Mouse (Mus musculus) left cerebral cortex, adult 2 months (tissue): Measurements from ENCODE around the gene Aak1. TPM values are rescaled to one million over a fixed set of nuclear protein-coding genes. Genes with fewer than 3 reads are reported as not detected.
"Not testable (repeated sequence)": the region's sequence is repeated elsewhere in the genome, so short reads cannot be mapped to it uniquely, and the experiment has no call there.

ENCODE experiments used
- DNase-seq, 2 experiments: peaks; one replicate each; pipeline ENCODE4 v3.0.0; 2021 to 2022; ENCODE audit warnings: low spot score in 2 of 2, mixed read lengths in 1 of 2; ENCODE audit errors: extremely low spot score in 1 of 2
- H3K27ac ChIP-seq: fragments of 200-600 bp; 2 replicates; pipeline ENCODE4 v1.8.1; 2022
- H3K4me3 ChIP-seq: fragments of 200-600 bp; 2 replicates; pipeline ENCODE4 v1.8.1; 2022
- CTCF ChIP-seq: fragments of 200-600 bp; IDR thresholded peaks from 2 replicates; pipeline ENCODE4 v1.8.1; 2022; ENCODE audit warnings: antibody characterized with exemption, mild to moderate bottlenecking, moderate library complexity
- intact Hi-C: fragments of 180-260 bp; cut with DNase I; formaldehyde crosslinking; loops from one replicate; pipeline ENCODE4 v1.15.1; 2025
- total RNA-seq, 2 experiments: library from RNA; stranded (reverse); gene quantifications; 2 replicates each; pipeline ENCODE4 v1.2.3; 2021

Gene Aak1
- total RNA-seq, 2 experiments from 2014 or later, result 442 to 463 TPM

DNA sequence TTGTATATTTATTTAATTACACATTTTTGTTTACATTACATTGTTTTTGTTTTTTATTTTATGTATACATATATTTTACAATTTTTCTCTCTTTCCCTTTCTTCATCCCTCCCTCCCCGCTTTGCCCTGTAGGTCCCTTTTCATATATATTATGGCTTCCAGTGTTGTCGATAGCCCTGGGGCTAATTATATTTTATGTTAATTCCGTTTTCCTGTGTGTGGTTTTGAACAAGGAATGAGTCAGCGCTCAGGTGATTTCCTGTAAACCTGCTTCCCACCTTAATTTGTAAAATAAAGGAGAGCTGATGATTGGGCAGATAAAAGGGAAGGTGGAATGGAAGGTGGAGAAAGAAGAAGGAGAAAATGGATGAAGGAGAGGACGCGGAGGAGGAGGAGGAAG is 159.6 kb downstream of the Aak1 start, which contains the start of gene Nfu1:
TSS of gene Nfu1 (plus strand) at position 350 of the 400 bp plus-strand sequence.
- no peak for DNase-seq
- peak within 1 kb of the TSS; percentile 89 for H3K4me3 ChIP-seq
- peak within 1 kb of the TSS; percentile 96 for H3K27ac ChIP-seq
- intact Hi-C loops, result loop anchor here (10.0 kb wide), 1 partner anchor 264 kb away; no protein-coding TSS in a partner anchor
- TF ChIP-seq CTCF, result no peak

DNA sequence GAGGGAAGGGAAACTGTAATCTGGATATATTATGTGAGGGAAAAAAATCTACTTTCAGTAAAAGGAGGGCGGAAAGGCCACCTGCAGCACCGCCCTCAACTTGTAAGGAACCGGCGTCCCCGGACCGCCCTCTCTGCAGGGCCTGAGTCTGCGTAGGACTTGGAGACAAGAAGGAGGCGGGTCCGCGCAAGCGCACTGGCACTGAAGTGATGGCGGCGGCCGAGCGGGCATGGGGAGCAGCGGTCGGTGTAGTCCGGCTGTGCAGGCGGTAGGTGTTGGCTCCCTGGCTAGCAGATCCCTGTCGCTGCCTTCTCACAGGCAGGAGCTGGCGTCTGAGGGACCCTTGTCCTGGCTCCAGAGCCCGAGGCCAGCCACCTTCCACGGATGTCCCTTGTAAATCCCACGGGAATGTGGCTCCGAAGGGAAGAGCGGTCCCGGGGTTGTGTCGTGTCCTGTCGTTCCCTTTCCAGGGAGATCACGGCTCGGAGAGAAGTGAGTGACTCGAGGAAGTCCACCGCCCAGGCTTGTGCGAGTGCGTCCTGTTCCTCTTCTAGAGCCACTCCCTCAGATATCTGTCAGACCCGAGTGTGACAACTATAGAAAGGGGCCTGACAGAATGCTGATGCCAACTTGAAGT is 160.5 kb downstream of the Aak1 start:
- DNase-seq, result peak; percentile 93 to 95
- H3K4me3 ChIP-seq, result peak overlapping the region; percentile 89
- intact Hi-C loops, result loop anchor here (10.0 kb wide), 1 partner anchor 265 kb away; no protein-coding TSS in a partner anchor
- H3K27ac ChIP-seq, result peak overlapping the region; percentile 96
- no peak for TF ChIP-seq CTCF

DNA sequence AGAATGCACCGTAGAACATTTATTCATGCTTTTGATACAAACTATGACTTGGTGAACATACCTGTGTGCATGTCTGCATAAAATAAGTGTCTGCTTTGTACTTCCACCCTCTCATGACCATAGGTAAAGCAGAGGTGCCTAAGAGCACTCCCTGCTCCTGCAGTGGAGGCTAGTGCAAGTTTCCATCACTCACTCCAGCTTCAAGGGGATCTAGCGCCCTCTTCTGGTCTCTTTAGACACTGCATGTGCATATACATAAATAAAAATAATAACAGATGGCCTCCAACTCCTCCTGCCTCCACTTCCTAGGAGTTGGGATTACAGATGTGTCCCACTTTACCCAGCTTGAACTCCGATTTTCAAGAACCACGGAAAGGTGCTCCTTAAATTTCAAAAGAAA is 167.6 kb downstream of the Aak1 start:
- TF ChIP-seq CTCF, result peak; percentile 68
- peak; percentile 41 to 46 for DNase-seq
- no peak overlapping the region for H3K4me3 ChIP-seq
- no peak overlapping the region for H3K27ac ChIP-seq
- intact Hi-C loops, result no loop called here

DNA sequence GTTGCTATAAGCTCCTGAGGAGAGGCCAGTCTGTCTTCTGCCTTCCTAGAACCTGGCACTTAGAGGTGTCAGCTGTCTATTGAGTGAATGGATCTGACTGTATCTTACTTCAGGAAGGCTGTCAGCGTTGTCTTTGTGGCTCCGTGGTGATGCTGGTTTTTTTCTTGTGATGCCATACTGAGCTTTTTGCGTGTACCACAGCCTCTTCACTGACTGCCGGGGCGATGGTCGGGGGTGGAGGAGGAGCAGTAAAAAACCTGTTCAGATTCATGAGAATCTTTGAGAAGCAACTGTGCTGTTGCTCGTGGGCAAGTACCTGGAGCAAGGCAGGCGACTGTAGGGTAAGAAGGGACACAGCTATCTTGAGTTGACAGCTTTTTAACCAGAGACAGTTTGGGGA is 169.6 kb downstream of the Aak1 start:
- Histone ChIP-seq H3K4me3 (no peak overlapping the region), H3K27ac (no peak overlapping the region)
- DNase-seq, result no peak
- no peak for TF ChIP-seq CTCF
- intact Hi-C loops, result no loop called here

DNA sequence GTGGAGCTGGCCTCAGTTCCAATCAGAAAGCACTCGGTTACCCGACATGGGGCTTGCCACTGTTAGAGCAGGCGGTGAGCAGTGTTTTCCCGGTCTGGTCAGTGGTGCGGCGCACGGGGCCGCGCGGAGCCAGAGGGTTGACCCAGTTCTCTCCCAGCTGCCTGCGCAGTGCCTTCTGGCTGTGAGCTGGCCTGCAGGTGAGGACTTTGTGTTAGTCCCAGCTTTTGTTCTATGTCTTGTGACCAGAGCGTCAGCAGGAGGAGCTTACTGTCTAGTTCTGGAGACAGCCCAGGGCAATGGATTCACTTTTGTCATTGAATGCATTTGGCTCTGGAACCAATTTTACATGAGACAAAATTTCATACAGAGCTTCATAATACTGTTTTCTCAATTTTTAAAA is 172.5 kb downstream of the Aak1 start:
- TF ChIP-seq CTCF, result no peak
- DNase-seq, result no peak
- intact Hi-C loops, result no loop called here
- Histone ChIP-seq H3K27ac (no peak overlapping the region), H3K4me3 (no peak overlapping the region)

DNA sequence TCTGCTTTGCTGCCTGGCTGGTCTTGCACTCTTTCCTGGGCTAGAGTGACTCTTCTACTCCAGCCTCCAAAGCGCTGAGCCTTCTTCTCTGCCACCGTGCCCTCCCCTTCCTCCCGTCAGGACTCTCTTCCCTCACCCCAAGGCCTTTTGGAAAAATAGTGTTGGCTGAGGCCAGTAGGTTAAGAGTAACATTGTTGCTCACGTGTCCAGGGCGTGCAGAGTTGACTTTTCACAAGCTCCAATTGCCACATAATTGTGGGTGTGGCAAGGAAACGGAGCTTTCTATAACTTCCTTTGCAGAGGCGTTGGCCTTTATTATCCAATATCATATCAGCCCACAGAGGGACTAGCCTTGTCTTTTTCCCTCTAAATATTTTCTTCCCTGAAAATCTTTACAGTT is 177.7 kb downstream of the Aak1 start:
- TF ChIP-seq CTCF, result no peak
- H3K27ac ChIP-seq, result no peak overlapping the region
- H3K4me3 ChIP-seq, result no peak overlapping the region
- intact Hi-C loops, result no loop called here
- no peak for DNase-seq

DNA sequence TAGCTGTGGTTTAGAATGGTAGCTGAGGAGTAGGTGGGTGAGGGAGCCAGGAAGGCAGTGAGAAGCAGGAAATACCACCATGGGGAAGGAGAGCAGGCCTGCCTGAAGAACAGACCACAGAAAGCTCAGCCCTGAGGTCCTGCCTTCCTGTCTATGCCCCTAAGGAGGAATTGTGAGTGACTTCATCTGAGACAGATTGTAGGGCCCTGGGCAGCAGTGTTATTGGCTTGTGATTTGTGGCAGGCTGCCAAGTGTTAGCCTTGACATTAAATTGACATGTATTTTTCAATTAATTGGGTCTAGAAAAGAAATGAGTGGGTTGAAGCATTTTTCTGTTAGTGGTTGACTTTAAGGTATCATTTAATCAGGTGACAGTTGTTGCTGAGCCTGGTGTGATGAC is 179.6 kb downstream of the Aak1 start:
- DNase-seq, result no peak
- Histone ChIP-seq H3K4me3 (no peak overlapping the region), H3K27ac (no peak overlapping the region)
- intact Hi-C loops, result no loop called here
- no peak for TF ChIP-seq CTCF

DNA sequence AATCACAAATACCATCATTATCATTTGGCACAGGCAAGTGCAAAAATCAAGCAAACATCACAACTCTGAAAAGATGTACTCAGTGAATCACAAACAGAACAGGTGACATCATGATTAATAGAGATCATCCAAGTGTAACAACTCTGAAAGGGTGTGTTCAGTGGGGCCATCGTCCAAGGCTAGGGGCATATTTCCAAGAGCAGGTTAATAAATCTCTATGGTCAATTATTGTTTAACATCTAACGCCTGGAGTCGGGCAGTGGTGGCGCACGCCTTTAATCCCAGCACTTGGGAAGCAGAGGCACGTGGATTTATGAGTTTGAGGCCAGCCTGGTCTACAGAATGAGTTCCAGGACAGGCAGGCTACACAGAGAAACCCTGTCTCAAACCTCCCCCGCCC is 182.0 kb downstream of the Aak1 start:
- intact Hi-C loops, H3K4me3 ChIP-seq, DNase-seq: not testable (repeated sequence)

DNA sequence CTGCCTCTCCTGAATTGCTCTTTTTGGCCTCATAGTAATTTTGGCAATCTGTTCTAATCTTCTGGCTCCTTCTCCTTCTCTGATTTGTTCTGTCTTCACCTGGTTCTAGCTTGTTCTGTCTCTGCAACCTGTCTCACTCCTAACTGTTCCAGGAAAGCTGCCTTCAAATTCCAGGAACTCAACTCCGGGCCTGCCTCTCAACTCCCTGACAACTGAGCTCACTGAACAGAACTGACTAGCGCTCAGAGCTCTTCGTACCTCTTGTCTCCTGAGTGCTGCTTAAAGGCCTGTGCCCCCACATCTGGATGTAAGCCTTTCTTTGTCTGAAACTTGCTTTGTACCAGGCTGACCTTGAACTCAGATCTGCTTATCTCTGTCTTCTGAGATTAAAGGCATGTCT is 183.1 kb downstream of the Aak1 start:
- DNase-seq, result no peak
- H3K4me3 ChIP-seq, result no peak overlapping the region
- H3K27ac ChIP-seq, result no peak overlapping the region
- no peak for TF ChIP-seq CTCF
- intact Hi-C loops, result no loop called here

More for the DNA sequence above, 182.0 kb downstream of the Aak1 start:
- not testable (repeated sequence) for H3K27ac ChIP-seq

DNA sequence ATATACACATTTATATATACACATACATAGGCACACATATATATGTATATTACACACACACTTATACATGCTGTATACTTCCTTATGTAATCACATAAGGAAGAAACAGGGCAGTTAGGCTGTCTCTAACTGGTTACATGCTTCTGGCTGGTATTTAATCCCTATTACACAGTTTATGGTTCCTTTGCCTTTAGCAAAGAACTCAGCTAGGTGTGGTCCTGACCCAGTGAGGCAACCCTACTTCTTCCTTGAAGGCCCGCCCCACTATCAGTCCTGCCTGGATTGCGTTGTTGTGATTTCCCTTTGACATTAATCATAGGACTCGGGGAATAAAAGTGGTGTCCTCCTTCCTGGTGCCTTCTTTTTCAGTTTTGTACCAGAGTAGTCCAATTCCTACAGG is 185.1 kb downstream of the Aak1 start:
- H3K4me3 ChIP-seq, result no peak overlapping the region
- no peak for DNase-seq
- intact Hi-C loops, result no loop called here
- H3K27ac ChIP-seq, result no peak overlapping the region
- TF ChIP-seq CTCF, result no peak

DNA sequence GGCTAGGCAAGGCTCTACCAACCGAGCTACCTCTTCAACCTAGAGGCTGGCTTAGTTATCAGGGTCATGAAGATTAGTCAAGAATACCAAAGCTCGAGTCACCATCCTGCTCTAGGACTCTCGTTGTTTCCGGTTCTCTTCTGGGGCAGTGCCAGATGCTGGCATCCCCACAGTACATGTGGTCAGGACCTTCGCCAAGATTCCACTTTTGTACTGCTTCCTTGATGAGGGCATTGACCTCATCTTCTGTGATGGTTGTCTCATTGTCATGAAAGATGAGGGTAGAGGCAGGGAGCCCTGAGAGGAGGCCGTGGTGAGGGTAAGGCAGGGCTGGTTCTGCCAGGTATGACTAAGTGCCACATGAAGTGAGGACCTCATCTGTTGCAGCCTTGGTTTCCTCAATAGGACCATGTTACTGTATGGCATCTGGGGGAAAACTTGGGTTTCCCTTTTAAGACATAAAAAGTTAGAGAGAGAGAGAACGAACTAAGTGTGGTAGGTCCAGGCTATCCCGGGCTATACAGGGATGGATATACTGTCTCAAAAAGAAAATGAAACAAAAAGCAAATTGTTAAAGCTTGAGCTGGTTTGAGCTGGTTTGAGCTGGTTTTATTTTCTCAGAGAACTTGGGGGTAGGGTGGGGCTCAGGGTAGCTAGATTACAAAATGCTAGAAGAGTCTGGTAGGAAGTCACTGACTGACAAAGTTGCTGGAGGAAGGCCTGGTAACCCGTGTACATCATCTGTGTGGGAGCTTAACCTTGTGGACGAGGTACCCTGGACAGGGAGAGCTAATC is 188.7 kb downstream of the Aak1 start:
- TF ChIP-seq CTCF, result no peak
- intact Hi-C loops, result no loop called here
- Histone ChIP-seq H3K4me3 (no peak overlapping the region), H3K27ac (no peak overlapping the region)
- DNase-seq, result no peak

DNA sequence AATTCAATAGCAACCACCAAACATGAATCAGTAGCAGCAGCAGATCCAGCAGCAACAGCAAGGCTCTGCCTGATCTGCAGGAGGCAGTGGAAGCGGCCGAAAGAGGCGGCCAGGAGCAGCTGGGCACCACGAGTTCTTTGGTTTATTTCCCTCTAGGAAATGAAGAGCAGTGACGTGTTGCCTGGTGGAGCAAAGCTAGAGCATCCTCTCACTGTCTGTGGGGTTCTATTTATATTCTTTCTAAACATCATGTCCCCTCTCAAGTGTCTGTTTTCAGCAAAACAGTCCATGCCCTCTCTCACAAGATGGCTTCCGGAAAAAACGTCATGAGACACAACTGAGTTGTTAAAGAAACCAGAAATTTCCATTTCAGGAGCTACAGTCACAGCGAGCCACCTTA is 189.8 kb downstream of the Aak1 start:
- no peak overlapping the region for H3K27ac ChIP-seq
- TF ChIP-seq CTCF, result no peak
- no peak for DNase-seq
- intact Hi-C loops, result no loop called here
- no peak overlapping the region for H3K4me3 ChIP-seq
